Mouse (Mus musculus) lung, adult 2 months (tissue): Measurements from ENCODE around the gene Cnih3.

ENCODE experiments used
- CTCF ChIP-seq: fragments of 200-500 bp; IDR thresholded peaks from 2 replicates; pipeline ENCODE4 v1.5.1; 2011; ENCODE audit warnings: mild to moderate bottlenecking, low read length, control low read depth; ENCODE audit not compliant: insufficient read depth
- POLR2A ChIP-seq: fragments of 200-500 bp; IDR thresholded peaks from 2 replicates; pipeline ENCODE4 v1.6.1; 2011; ENCODE audit warnings: low read depth, mild to moderate bottlenecking, control low read depth, low read length, borderline replicate concordance; ENCODE audit errors: extremely low read depth

DNA sequence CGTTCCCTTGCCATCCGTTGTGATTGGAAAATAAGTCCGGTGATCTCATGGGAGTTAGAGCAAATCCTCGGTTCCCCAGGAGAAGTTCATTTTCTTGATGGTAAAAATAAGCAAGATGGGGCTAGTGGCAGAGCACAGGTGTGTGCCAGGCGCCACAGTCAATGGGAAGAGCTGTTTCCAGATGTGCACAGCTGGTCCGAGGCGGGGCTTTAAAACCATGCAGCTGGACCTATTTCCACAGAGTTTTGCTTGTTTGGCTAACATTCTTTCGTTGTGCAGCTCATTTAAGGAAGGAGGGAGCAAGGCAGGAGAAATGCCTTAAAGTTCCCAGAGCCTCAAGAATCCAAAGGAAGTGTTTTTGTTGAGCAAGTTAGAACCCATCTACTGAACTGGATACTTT lies 109.1 kb downstream of the Cnih3 start:
- TF ChIP-seq POLR2A (no peak), CTCF (no peak)
